Mouse (Mus musculus) small intestine, adult 2 months (tissue): Measurements from ENCODE around the gene Mylip. TPM values are rescaled to one million over a fixed set of nuclear protein-coding genes. Genes with fewer than 3 reads are reported as not detected.
A peak's percentile ranks its signal among the peaks of the same experiment; 100 is the strongest.

Experiments
- H3K27ac ChIP-seq: fragments of 200-500 bp; 2 replicates; pipeline ENCODE4 v1.5.1; 2012; ENCODE audit warnings: low read depth, low read length, control low read depth, inconsistent platforms; ENCODE audit not compliant: insufficient read depth
- H3K27me3 ChIP-seq: fragments of 200-500 bp; 2 replicates; pipeline ENCODE4 v1.6.1; 2012; ENCODE audit warnings: mild to moderate bottlenecking, moderate library complexity, low read length, inconsistent platforms; ENCODE audit not compliant: control insufficient read depth, insufficient read depth
- H3K36me3 ChIP-seq: fragments of 200-500 bp; 2 replicates; pipeline ENCODE4 v1.6.1; 2012; ENCODE audit warnings: mild to moderate bottlenecking, low read length, control low read depth, inconsistent platforms; ENCODE audit not compliant: control insufficient read depth, insufficient read depth
- H3K4me1 ChIP-seq: fragments of 200-500 bp; 2 replicates; pipeline ENCODE4 v1.6.1; 2012; ENCODE audit warnings: low read length, inconsistent platforms, mixed read lengths; ENCODE audit not compliant: control insufficient read depth, insufficient read depth, insufficient read length
- H3K4me3 ChIP-seq: fragments of 200-500 bp; 2 replicates; pipeline ENCODE4 v1.5.1; 2012; ENCODE audit warnings: low read depth, mild to moderate bottlenecking, control low read depth, inconsistent platforms, low read length, moderate library complexity
- CTCF ChIP-seq: fragments of 200-500 bp; IDR thresholded peaks from 2 replicates; pipeline ENCODE4 v1.5.1; 2012; ENCODE audit warnings: low read depth, mild to moderate bottlenecking, control low read depth, inconsistent platforms, low read length, moderate library complexity, mixed read lengths; ENCODE audit not compliant: insufficient replicate concordance, insufficient read length; ENCODE audit errors: extremely low read depth
- POLR2A ChIP-seq: fragments of 200-500 bp; IDR thresholded peaks from 2 replicates; pipeline ENCODE4 v1.6.1; 2012; ENCODE audit warnings: low read depth, mild to moderate bottlenecking, control low read depth, inconsistent platforms, low read length, moderate library complexity
- WGBS: fragments of 180-500 bp; shearing (Covaris S2); methylation state at CpG from one replicate; pipeline ENCODE4 v1.1.7; 2018; 5-methylcytosine and 5-hydroxymethylcytosine counted together
- polyA plus RNA-seq: library from polyadenylated mRNA; depleted of rRNA; stranded (reverse); fragments of >200 nt; gene quantifications from 2 replicates; pipeline ENCODE4 v1.2.3, GENCODE M21; 2012; rRNA removed

Mylip gene
- 5.0 and 17.9 TPM in 2 replicates for polyA plus RNA-seq

GRCm38 (mm10) chr13:45389448-45390311, at the start of gene Mylip:
Gene Mylip, plus strand, starts transcription at chr13:45389742.
- TF ChIP-seq CTCF (no peak), POLR2A (peak; percentile 100)
- peak within 1 kb of the TSS; percentile 45 for H3K27ac ChIP-seq
- H3K4me1 ChIP-seq, result peaks cover 5% of the 10 kb centered on the region; the same call in 1 of the 2 replicates
- H3K27me3 ChIP-seq, result peaks cover 5% of the 10 kb centered on the region; the same call in 1 of the 2 replicates
- H3K4me3 ChIP-seq, result peak within 1 kb of the TSS; percentile 72
- under 1% methylated on average over 78 of the region's 81 CpGs for WGBS
- H3K36me3 ChIP-seq, result no peaks in the 10 kb centered on the region

GRCm38 (mm10) chr13:45341991-45342390, 47.6 kb upstream of the Mylip start:
- Histone ChIP-seq H3K4me1 (no peaks in the 10 kb centered on the region), H3K4me3 (no peak overlapping the region), H3K27me3 (no peaks in the 10 kb centered on the region), H3K36me3 (no peaks in the 10 kb centered on the region), H3K27ac (no peak overlapping the region)
- TF ChIP-seq CTCF (no peak), POLR2A (no peak)

- no peak overlapping the region for H3K27ac ChIP-seq
- no peaks in the 10 kb centered on the region for H3K36me3 ChIP-seq
- 86% methylated on average over 6 of the region's 6 CpGs for WGBS
- TF ChIP-seq CTCF (no peak), POLR2A (no peak)
- no peaks in the 10 kb centered on the region; the same call in 1 of the 2 replicates for H3K4me1 ChIP-seq
- H3K27me3 ChIP-seq, result no peaks in the 10 kb centered on the region
- no peak overlapping the region for H3K4me3 ChIP-seq
These were observed 46.0 kb upstream of the Mylip start for GRCm38 (mm10) chr13:45343541-45343940.

GRCm38 (mm10) chr13:45343966-45344365, 45.6 kb upstream of the Mylip start:
- no peak overlapping the region for H3K27ac ChIP-seq
- no peak overlapping the region for H3K4me3 ChIP-seq
- H3K36me3 ChIP-seq, result no peaks in the 10 kb centered on the region
- no peaks in the 10 kb centered on the region; the same call in 1 of the 2 replicates for H3K4me1 ChIP-seq
- 67% methylated on average over 4 of the region's 4 CpGs for WGBS
- TF ChIP-seq CTCF (no peak), POLR2A (no peak)
- no peaks in the 10 kb centered on the region for H3K27me3 ChIP-seq

- Histone ChIP-seq H3K27ac (no peak overlapping the region), H3K27me3 (no peaks in the 10 kb centered on the region), H3K36me3 (no peaks in the 10 kb centered on the region), H3K4me3 (no peak overlapping the region), H3K4me1 (no peaks in the 10 kb centered on the region; the same call in 1 of the 2 replicates)
- WGBS, result 43% methylated on average over 14 of the region's 14 CpGs
- TF ChIP-seq POLR2A (no peak), CTCF (no peak)
These were observed 43.9 kb upstream of the Mylip start for GRCm38 (mm10) chr13:45345471-45346159.

- 80% methylated on average over 5 of the region's 5 CpGs for WGBS
- Histone ChIP-seq H3K4me3 (no peak overlapping the region), H3K4me1 (no peaks in the 10 kb centered on the region; the same call in 1 of the 2 replicates)
These were observed 38.1 kb upstream of the Mylip start for GRCm38 (mm10) chr13:45351483-45351882.

GRCm38 (mm10) chr13:45354824-45355223, 34.7 kb upstream of the Mylip start:
- no peak for TF ChIP-seq CTCF
- no peak for TF ChIP-seq POLR2A
- Histone ChIP-seq H3K4me3 (no peak overlapping the region), H3K27me3 (no peaks in the 10 kb centered on the region), H3K4me1 (no peaks in the 10 kb centered on the region), H3K27ac (no peak overlapping the region), H3K36me3 (no peaks in the 10 kb centered on the region)
- 87% methylated on average over 2 of the region's 2 CpGs for WGBS

More at GRCm38 (mm10) chr13:45351483-45351882, 38.1 kb upstream of the Mylip start:
- H3K27me3 ChIP-seq, result no peaks in the 10 kb centered on the region
- H3K27ac ChIP-seq, result no peak overlapping the region
- no peaks in the 10 kb centered on the region for H3K36me3 ChIP-seq
- TF ChIP-seq POLR2A (no peak), CTCF (no peak)
